Mouse (Mus musculus) ES-CJ7 (cell line): ENCODE results near the gene Nanp.
A peak's percentile ranks its signal among the peaks of the same experiment; 100 is the strongest.

Source experiments
- DNase-seq: peaks from one replicate; pipeline ENCODE4 v3.0.0; 2011; ENCODE audit warnings: low read depth, low spot score

Nanp gene

GRCm38 (mm10) chr2:151039232-151039695 lies at the start of gene Nanp, which contains the start of gene Ninl:
Gene Nanp, minus strand, starts transcription at chr2:151039398.
Gene Ninl, minus strand, starts transcription at chr2:151039382.
- peak; percentile 96 for DNase-seq

GRCm38 (mm10) chr2:151056637-151057036 lies 17.4 kb upstream of the Nanp start:
- no peak for DNase-seq

DNA sequence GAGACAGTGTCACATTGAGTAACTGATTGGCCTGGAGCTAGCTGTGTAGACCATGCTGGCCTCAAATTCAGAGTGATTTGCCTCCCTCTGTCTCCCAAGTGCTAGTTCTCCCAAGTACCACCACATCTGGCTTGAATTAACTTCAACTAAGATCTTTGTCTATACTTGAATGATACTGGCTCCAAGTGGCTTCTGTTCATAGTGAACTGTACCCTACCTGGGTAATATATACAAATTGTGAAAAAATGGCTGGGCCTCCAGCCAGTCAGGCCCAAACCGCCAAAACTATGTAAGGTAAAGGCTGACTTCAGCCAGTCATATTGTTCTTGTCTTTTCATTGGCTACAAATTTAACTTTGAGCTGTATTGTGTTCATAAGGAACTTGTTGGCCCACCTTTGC lies 1.2 kb upstream of the Nanp start:
- DNase-seq = no peak

- peak; percentile 30 for DNase-seq
Observed at GRCm38 (mm10) chr2:151039726-151040125, 528 bp upstream of the Nanp start.

GRCm38 (mm10) chr2:151038811-151039222 lies 381 bp downstream of the Nanp start:
- peak; percentile 4 for DNase-seq

DNA sequence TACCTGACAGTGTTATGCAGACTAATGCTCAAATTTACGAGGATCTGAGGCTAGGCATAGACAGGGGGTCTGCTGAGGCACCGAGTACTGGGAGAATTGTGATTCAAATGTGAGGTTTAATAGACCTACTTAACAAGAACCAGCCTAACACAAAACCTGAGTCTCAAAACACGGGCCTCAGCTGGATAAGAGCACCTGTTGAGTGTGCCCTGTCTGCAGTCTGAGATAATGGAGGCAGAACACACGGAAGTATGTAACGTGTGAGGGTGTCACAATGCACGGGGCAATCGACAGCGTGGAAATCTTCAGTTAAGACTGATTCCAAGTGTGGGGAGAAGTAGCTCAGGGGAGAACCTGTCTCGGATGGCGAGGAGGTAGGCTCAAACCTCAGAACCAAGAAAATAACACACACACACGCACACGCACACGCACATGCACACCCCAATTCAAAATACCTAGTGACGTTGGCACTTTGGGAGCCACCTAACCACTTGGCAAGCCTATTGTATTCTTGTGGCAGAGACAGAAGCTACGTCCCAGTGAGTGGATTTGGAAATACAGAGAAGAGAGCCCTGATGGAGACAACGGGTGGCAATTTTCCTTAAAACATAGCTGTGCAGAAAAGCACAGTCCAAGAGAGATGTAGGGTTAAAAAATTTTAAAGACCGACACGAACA lies 1.2 kb downstream of the Nanp start:
- DNase-seq = peak; percentile 62

- DNase-seq = no peak
Observed at GRCm38 (mm10) chr2:151037292-151037691, 1.9 kb downstream of the Nanp start.

DNA sequence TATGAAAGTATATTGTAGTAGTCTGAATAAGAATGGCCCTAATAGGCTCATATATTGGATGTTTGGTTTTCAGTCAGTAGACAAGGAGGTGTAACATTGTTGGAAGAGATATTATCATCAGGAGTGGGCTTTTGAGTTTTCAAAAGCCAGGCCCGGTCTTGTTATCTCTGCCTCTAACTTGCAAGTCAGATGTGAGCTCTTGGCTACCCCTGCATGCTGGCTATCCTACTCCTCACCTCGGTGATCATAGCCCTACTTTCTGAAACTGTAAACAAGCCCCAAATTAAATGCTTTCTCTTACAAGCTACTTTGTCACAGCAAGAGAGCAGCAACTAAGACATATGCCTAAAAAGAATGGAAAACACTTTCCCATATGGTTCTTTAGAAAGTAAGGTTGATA lies 2.5 kb downstream of the Nanp start:
- DNase-seq = no peak

DNA sequence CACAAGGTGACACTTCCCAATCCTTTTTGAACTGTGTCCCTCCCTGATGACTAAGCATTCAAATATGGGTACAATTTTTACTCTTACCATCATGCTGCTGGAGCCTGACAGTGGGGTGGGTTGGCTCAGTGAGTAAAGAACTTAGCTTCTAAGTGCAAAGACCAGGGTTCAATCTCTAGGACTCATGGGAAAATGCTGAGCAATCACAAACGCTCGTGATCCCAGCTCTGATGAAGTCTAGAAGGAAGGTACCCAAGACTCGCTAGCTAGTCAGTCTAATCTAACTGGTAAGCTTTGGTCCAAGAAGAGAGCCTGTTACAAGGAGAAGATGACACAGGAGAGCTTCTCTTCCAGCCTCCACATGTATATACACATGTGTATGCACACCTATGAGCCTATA lies 4.8 kb downstream of the Nanp start:
- DNase-seq = no peak

DNA sequence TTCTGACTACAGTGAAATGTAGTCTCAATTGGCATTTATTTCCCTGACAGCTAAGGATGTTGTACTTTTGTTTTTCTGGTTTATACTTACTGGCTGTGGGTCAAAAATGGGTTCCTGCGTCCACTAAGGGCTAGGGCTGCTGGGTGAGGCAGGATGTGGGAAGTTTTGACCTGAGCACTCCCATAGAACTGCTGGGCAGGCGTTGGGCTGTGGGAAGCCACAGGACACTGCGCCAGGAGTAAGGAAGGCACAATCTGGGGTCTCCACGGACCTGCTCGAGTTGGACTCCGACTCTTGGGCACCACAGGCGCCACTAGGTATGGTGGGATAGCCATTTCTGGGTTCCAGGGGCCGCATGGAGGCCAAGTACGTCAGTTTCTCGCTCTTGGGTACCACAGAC lies 18.0 kb downstream of the Nanp start:
- no peak for DNase-seq

DNA sequence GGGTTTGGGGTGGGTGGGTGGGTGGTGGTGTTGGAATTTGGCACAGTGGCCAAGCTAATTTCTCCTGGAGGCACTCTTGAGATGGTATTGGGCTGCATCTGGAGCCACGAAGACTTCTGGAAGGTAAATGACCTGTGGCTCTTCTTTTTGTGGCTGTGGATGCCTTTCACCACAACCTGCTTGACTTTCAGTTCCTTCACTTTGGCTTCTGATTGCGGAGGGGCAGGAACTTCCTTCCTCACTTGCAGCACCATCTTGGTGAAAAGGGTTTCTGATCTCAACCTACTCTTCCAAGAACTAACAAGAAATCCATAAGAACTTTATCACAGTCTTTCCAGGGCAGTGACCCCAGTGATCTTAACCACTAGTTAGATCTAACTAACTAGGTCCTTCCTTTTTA lies 23.9 kb downstream of the Nanp start:
- no peak for DNase-seq

DNA sequence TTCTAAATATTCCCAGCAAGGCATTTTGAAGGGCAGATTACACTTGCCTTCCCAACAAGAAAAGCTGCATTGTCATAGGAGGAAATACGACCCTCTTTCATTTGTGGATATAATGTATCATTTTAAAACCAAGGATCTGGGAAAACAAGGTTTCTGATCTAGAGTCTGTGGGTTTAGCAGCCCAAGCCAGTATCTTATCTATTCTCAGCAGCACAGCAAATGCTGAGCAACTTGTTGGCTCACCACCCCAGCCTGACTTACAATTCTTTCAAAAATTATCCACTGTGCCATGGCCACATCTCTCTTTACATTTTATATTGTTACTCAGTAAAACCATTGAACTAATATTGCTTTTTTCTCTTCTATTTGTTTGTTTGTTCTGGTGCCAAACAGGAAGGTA lies 27.9 kb downstream of the Nanp start:
- DNase-seq = no peak

GRCm38 (mm10) chr2:151009515-151010085 lies 29.6 kb downstream of the Nanp start:
- DNase-seq = no peak

DNA sequence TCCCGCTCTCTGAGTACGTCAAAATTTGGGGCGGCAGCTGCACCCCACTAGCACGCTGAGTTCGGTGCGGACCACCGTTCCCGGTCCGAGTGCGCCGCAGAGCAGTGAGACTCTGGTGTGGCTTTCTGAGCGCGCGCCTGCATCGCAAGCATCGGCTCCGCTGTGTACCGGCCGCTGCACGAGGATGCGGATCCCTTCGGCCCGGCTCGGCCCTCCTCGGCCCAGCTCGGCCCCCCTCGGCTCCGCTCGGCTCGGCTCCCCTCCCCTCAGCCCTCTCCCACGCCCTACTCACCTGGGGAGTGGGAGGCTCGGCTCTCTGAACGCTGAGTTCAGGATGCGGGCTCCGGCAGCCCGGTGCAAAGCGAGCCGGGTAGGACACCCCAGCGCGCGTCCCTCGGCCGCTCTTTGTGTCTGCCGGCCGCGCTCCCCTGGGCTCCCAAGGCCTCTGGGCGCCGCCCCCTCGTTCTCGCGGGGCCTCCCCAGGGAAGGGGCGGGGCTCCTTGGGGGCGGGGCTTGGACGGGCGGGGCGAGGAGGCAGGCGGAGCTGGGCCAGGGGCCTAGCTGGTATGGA lies 30.2 kb downstream of the Nanp start:
- peak; percentile 69 for DNase-seq

- peak; percentile 37 for DNase-seq
Observed at GRCm38 (mm10) chr2:151008517-151008932, 30.7 kb downstream of the Nanp start.

- no peak for DNase-seq
Observed at GRCm38 (mm10) chr2:151008006-151008405, 31.2 kb downstream of the Nanp start.

DNA sequence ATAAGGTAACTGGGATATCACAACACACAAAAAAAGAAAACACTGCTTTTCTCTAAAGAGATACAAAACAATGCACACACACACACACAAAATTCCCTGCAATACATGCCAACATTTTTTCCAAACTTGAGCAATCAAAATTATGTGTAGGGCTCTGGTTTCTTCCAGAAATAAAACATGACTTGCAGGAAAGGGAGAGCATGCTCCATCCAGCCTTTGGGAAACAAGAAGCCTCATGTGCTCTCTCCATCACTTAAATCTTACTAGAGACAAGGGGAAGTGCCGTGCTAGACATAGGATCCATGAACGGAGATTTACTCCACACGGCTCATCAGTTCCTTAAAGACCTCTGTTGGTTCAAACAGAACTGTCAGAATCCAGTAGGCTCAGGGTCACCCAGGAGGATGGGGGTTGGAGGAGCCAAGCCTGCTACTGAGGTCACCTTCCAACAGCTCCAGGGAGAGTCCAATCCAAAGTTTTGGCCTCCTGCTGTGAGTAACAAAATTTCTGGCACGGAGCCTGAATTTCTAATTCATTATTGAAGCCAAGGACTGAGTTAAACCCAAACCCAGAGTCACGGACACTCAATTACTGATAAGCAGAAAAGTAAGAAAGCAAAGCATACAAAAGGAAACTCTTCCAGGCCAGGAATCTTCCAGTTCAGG lies 32.8 kb downstream of the Nanp start:
- no peak for DNase-seq

- no peak for DNase-seq
Observed at GRCm38 (mm10) chr2:151004390-151004789, 34.8 kb downstream of the Nanp start.

DNA sequence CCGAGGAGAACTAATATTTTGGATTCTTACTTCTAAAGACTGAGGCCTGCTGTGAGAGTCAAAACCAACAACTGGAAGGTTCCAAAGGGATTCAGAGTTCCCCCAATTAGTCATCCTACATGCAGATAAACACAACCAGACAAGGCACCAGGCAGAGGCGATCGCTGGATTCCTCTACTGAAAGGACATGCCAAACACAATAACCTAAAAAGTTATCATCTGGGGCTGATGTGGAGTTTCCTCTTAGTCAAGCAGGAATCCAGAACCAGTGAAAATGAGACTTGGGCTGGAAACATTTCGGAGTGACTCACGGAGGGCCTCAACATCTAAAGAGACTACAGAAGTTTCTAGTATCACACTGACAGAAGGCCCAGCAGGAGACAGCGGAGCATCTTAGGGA lies 35.4 kb downstream of the Nanp start:
- DNase-seq = no peak

DNA sequence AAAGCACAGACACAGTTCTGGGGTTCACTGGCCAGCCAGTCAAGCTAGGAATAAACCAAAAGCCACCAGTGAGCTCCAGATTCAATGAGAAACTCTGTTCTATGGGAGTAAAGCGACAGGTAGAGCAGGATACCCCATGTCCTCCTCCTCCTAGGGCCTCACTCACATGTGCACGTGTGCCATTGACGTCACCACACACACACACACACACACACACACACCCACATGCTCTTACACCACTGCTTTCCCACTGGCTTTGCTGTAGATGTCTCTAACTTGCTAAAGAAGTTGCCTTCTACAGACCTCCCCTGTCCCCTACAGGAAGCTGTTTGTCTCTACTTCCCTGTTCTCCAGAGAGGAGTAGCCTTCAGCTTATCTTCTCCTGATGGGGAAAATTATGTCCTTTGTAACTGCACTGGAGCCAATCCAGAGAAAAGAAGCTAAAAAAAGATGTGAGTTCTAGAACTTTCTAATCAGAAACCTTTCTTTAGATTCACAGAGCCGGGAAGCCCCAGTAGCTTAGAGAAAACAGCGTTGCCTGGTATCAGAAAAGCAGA lies 37.5 kb downstream of the Nanp start:
- DNase-seq = no peak

- DNase-seq = peak; percentile 75
Observed at GRCm38 (mm10) chr2:151000402-151001178, 38.6 kb downstream of the Nanp start.
